Mouse (Mus musculus): Measurements from ENCODE around the gene Myh9.

Myh9 gene

GRCm38 (mm10) chr15:77842047-77842843, at the start of gene Myh9:
Myh9 (minus strand) TSS chr15:77842175.
- peak; percentile 99 for DNase-seq (ENCODE audit: extremely low spot score, low read depth, low spot score)

- no peak for DNase-seq (ENCODE audit: extremely low spot score, low read depth, low spot score)
Measured at GRCm38 (mm10) chr15:77891766-77892165, 49.8 kb upstream of the Myh9 start.

- no peak for DNase-seq (ENCODE audit: extremely low spot score, low read depth, low spot score)
Measured at GRCm38 (mm10) chr15:77889761-77890422, 47.9 kb upstream of the Myh9 start.

GRCm38 (mm10) chr15:77888286-77888685, 46.3 kb upstream of the Myh9 start:
- DNase-seq (ENCODE audit: extremely low spot score, low read depth, low spot score) = no peak

- no peak for DNase-seq (ENCODE audit: extremely low spot score, low read depth, low spot score)
Measured at GRCm38 (mm10) chr15:77887093-77887488, 45.1 kb upstream of the Myh9 start.

- DNase-seq (ENCODE audit: extremely low spot score, low read depth, low spot score) = no peak
Measured at GRCm38 (mm10) chr15:77886369-77887092, 44.6 kb upstream of the Myh9 start.

- DNase-seq (ENCODE audit: extremely low spot score, low read depth, low spot score) = no peak
Measured at GRCm38 (mm10) chr15:77885945-77886344, 44.0 kb upstream of the Myh9 start.

- no peak for DNase-seq (ENCODE audit: extremely low spot score, low read depth, low spot score)
Measured at GRCm38 (mm10) chr15:77885159-77885558, 43.2 kb upstream of the Myh9 start.

GRCm38 (mm10) chr15:77883697-77884010, 41.7 kb upstream of the Myh9 start:
- no peak for DNase-seq (ENCODE audit: extremely low spot score, low read depth, low spot score)

GRCm38 (mm10) chr15:77882797-77883696, 41.1 kb upstream of the Myh9 start:
- no peak for DNase-seq (ENCODE audit: extremely low spot score, low read depth, low spot score)

- no peak for DNase-seq (ENCODE audit: extremely low spot score, low read depth, low spot score)
Measured at GRCm38 (mm10) chr15:77882297-77882696, 40.3 kb upstream of the Myh9 start.

- DNase-seq (ENCODE audit: extremely low spot score, low read depth, low spot score) = no peak
Measured at GRCm38 (mm10) chr15:77881698-77882097, 39.7 kb upstream of the Myh9 start.

GRCm38 (mm10) chr15:77880738-77881137, 38.8 kb upstream of the Myh9 start:
- DNase-seq (ENCODE audit: extremely low spot score, low read depth, low spot score) = no peak

GRCm38 (mm10) chr15:77879756-77880155, 37.8 kb upstream of the Myh9 start:
- DNase-seq (ENCODE audit: extremely low spot score, low read depth, low spot score) = no peak

- no peak for DNase-seq (ENCODE audit: extremely low spot score, low read depth, low spot score)
Measured at GRCm38 (mm10) chr15:77877209-77877608, 35.2 kb upstream of the Myh9 start.

- no peak for DNase-seq (ENCODE audit: extremely low spot score, low read depth, low spot score)
Measured at GRCm38 (mm10) chr15:77876716-77877115, 34.7 kb upstream of the Myh9 start.

GRCm38 (mm10) chr15:77875953-77876352, 34.0 kb upstream of the Myh9 start:
- DNase-seq (ENCODE audit: extremely low spot score, low read depth, low spot score) = no peak

GRCm38 (mm10) chr15:77874807-77875206, 32.8 kb upstream of the Myh9 start:
- no peak for DNase-seq (ENCODE audit: extremely low spot score, low read depth, low spot score)

- no peak for DNase-seq (ENCODE audit: extremely low spot score, low read depth, low spot score)
Measured at GRCm38 (mm10) chr15:77874310-77874709, 32.3 kb upstream of the Myh9 start.

- DNase-seq (ENCODE audit: extremely low spot score, low read depth, low spot score) = no peak
Measured at GRCm38 (mm10) chr15:77873564-77873963, 31.6 kb upstream of the Myh9 start.

GRCm38 (mm10) chr15:77872996-77873395, 31.0 kb upstream of the Myh9 start:
- no peak for DNase-seq (ENCODE audit: extremely low spot score, low read depth, low spot score)

Measured in hindlimb bud, embryonic 11.5 days (tissue).